Mouse (Mus musculus) cerebellum, postnatal 4 days (tissue): Measurements from ENCODE around the gene Sost.

Source experiments
- DNase-seq, 2 experiments: peaks; one replicate each; pipeline ENCODE4 v3.0.0; 2022; ENCODE audit warnings: low spot score in 2 of 2, mixed read lengths in 1 of 2

Gene Sost

DNA sequence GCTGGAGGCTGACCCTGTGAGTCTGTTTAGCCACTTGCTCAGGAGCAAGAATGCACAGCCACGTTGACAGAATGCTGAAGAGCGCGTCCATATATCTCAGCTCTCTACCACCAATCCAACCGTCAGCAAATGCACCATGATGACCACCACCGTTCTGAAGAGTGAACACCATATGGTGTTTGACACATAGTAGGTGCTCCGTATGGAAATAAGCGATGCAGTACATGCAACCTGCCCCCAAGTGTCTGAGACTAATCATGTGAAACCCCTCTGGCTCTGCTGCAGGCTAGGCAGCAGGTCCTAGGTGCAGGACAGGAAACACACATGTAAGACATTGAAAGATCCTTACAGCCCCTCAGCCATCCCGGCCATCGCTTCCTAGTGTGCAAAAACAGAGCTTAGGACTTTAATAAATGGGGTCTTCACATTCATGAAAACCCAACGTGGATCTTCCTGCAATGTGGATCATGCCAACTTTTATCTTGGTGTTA is 16.7 kb upstream of the Sost start:
- DNase-seq, result no peak

DNA sequence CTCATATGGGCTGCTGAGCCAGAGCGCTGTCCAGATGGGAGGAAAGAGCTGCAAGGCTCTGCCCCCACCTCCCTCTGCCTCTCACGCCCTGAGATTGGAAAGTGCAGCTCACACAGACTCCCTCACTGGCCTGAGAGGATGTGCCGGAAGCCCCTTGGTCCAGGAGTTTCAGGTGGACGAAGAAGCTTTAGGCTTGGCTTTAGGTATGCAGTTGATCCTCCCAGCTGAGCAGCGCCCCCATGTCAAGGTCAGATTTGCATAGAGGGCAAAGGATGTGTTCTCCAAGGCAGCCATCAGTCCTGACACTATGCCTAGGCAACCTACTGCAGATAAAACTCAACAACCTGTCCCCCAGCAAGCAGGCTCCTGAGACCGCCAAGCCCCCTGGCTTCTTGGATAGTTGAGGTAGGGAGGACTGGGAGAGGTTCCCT is 16.2 kb upstream of the Sost start:
- DNase-seq, result no peak

DNA sequence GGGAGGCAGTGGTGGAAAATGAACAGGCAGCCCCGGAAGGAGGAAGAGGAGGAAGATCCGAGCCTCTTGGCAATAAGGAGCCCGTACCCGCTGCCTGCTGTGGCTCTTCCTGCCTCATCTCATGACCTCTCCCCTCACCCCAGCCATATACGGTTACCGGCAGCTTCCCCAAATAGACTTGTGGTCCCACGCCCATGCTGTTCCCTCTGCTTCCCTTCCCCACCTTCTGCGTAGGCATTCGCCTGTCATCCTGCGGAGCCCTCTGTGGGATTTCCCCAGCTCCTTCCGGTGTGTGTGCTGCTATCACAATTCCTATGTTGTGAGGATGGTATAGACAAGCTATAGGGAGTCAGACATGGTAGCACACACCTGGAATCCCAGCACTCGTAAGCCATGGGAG is 15.0 kb upstream of the Sost start:
- no peak for DNase-seq

DNA sequence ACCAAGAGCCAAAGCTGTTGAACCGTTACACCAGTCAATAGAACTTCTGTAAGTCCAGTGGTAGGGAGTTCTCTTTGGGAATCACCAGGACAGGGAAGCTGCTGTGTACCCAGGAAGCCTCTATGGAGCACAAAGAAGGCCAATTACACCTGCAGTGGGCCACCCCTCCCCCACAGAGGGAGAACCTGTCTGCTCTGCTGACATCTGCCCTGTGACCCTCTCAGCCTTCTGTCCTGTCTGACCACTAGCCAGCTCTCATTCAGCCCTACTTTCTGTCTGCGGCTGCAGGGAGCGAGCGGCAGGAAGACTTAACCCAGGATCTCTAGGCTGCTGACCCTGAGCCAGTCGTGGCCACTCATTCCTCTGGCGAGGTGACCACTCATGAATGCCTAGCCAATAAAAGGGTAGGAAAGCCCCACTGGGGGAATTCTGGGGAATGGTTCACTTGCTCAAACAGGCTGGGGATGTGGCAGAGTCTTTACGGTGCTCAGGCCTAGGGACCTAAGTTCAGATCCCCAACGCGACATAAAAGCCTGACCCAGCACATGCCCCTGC is 13.9 kb upstream of the Sost start:
- DNase-seq, result no peak

DNA sequence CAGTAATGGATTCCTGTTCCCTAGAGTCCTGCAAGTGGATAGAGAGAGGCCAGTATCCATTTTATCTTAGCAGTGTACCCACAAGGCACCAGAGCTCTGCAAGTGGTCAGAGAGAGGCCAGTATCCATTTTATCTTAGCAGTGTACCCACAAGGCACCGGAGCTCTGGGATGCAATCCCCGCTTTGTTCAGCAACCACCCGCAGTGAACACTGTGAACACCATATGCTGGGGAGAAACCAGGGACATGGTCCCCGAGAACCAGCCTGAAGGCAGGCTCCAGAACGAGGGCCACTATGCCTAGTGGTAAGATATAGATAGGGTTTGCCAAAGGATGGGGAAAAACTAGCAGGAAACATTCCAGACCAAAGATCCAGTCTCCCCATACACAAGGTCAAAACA is 12.3 kb upstream of the Sost start:
- DNase-seq, result no peak

DNA sequence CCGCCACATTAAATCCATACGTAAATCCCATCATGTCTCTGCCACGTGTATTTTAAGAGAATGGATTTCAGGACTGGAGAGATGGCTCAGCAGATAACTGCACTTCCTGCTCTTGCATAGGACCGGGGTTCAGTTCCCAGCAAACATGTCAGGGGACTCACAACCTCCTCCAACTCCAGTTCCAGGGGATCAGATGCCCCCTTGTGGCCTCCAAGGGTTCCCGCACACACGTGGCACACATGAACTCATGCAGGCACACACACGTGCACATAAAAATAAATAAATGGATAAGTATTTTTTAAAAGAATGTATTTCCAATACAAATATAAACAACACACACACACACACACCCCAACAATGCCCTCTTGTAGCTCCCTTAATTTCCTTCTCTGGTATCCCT is 10.1 kb upstream of the Sost start:
- DNase-seq, result no peak

DNA sequence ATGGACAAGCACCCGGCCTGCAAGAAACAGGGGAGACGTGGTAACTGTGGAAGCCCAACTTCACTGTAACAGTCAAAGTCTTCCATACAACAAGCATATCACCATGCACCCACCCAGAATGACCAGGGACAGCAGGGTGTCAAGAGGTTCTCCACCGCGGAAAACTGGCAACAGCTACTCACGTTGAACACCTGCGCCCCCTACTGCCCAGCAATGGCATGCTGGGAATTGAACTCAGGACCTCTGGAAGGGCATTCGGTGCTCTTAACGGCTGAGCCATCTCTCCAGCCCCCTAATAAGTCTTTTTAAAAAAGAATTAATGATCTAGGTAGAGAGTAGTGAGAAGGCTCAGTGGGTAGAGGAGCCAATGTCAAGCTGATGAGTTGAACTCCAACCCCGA is 8.1 kb upstream of the Sost start:
- no peak for DNase-seq

DNA sequence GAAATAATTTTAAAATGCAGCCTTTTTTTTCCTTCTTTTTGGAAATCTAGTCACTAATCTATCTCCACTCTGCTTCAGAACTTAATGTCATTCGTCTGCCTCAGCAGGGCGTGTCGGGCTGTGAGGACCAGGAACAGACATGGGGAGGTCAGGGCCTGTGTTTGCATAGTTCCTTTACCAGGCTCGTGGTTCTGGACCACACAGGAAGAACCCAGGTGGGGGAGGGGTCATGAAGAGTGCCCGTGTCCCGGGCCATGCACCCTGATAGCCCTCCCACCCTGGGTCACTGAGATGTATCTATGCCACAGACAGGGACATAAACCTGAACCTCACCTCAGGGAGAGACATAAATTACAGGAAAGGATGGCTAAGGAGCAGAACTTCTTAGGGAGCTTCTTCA is 7.4 kb upstream of the Sost start:
- DNase-seq, result no peak

DNA sequence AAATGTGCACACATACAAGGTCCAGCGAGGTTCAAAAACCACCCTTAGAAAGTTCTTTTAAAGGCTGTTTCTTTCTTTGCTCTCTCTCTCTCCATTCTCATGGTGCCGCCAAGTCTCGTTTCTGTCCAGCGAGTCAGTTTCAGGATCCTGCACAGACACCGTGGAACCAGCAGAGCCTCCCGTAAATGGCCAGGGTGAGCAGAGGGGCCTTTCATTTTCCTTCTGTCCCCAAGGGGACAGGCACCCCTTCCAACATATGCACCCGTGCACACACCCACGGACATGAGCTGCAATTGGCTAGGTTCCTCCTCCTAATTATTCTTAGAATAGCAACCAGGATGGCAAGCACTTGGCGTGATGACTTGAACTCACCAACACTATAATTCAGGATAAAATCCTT is 6.7 kb upstream of the Sost start:
- DNase-seq, result no peak

DNA sequence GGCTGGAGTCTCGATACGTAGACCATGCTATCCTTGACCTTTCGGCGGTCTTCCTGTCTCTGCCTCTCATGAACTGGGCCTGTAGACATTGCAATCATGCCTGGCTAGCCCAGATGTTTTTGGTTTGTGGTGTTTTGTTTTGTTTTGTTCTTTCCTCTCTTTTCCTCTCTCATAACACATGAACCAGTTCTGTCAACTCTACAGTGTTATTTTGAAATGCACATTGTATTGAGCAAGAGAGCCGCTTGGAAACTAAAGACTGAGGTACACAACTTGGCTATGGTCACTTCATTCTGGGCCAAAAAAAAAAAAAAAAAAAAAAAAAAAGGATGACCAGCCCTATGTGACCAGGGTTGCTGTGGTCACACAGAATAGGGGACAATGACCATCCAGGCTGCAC is 5.8 kb upstream of the Sost start:
- DNase-seq, result no peak

DNA sequence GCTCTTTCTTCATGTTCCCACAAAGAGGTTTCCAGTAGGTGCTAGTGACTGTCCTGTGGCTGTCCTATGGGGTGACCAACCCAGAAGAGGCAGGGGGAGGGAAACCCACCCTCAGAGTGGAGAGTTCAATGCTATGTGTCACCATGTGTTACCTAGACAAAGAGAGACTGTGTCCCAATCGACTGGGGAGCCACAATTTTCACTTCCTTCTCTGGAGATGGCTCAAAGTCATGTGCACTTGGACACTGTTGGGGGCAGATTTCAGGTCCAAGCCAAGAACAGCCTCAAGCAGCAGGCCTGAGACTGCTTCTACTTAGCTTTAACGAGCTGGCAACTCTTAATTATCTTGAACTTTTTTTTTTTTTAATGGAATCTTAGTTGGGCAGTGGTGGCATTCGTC is 5.3 kb upstream of the Sost start:
- no peak for DNase-seq

DNA sequence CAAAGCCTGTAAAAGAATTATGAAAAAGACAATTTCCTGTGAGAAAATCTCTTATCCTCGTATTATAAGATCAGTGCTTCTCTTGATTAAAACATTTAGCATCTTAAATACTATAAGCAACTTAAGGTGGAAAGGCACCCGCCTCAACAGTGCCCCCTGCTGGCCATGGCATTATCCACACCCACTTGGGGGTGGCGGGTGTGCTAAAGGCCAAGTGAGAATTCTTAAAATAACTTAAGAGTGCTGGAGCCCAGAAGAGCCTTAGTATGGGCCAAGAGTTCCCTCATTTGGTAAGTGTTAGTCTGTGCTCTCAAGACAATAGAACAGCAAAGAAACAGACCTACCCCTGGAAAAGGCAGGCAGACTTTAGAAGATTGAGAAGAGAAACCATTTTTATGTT is 4.6 kb upstream of the Sost start:
- DNase-seq, result no peak

DNA sequence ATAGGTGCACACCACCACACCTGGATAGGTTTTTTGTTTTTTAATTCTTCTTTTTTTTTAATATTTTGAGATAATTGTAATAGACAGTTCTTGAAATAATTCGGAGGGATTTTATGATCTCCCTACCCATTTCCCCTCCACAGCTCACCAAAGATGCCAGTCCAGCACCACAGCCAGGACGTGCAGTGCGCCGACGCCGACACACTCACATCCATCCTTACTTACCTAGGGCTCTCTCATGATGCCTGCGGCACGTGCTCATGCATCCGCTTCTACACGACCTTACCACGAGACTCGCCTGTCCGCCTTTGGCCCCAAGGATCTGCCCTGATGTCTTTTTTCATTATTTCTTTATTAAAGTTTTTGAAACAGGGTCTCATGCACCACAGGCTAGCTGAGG is 3.0 kb upstream of the Sost start:
- DNase-seq, result no peak

DNA sequence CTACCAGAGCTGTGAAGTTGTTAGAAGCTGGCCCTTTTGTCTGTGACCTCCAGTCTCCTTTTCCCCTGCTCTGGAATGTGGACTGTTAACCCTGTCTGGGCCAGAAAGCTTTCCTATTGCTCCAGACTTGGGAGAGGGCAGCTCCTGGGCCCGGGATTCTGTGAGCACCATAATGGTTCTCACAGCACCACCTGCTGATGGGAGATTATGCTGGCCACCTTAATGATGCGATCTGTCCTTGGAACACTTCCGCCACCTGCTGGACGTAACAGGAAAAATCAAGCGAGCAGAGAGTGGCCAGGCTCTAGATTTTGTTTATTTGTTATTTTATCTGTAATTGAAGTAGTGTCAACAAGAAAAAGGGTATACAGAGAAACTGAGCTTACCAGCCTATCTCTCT is 2.0 kb upstream of the Sost start:
- DNase-seq, result peak; percentile 72 to 82

DNA sequence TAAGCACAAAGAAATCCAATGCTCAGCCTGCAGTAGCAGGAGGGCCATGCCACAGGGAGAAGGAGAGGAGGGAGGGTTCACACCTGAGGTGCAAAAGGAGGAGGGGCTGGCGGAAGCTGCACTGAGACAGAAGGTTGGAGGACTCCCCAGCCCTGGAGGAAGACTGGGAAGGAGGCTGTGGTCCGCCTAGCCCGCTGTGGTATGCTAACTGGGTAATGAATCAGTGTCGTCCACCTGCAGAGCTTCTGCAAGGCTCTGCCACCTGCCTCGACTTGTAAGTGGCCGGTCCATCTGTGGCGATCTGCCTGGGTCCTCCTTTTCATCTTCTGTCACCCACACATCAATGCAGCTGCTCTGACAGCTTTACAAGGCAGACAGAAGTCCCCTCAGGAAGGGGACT is 1.5 kb upstream of the Sost start:
- no peak for DNase-seq

DNA sequence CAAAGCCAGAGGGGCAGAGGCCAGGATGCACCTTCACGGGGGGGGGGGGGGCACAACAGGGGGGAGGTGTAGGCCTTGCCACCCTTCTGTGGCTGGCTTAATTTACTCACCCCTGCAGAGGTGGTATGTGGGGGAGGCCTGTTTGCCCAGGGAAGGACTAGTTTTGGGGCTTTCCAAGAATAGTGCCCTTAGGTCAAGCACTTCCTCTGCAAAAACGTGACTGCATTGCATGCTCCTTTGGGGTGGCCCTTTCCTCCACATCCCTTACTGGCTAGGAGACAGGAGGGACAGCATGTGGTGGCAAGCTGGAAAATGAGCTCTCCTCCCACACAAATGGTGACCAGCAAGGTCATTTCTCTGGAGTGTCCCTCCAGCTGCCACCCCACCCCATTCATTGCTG is 1.3 kb downstream of the Sost start:
- no peak for DNase-seq

DNA sequence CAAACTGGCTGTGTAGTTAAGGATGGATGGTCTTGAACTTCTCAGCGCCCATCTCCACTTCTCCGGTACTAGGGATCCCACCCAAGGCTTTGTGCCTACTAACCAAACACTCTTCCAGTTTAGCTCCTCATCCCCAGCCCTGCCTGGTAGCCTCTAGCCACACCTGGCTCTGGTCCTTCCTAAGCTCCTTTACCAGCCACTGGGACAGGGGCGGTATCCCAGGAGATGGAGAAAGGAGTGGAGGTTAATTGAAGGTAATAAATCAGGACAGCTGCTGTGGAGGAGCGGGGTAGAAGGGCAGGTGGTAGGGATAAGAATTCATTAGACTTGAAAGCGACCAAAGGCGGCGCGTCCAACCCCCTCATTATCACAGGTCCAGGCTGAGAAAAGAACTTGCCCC is 2.2 kb downstream of the Sost start:
- no peak for DNase-seq

DNA sequence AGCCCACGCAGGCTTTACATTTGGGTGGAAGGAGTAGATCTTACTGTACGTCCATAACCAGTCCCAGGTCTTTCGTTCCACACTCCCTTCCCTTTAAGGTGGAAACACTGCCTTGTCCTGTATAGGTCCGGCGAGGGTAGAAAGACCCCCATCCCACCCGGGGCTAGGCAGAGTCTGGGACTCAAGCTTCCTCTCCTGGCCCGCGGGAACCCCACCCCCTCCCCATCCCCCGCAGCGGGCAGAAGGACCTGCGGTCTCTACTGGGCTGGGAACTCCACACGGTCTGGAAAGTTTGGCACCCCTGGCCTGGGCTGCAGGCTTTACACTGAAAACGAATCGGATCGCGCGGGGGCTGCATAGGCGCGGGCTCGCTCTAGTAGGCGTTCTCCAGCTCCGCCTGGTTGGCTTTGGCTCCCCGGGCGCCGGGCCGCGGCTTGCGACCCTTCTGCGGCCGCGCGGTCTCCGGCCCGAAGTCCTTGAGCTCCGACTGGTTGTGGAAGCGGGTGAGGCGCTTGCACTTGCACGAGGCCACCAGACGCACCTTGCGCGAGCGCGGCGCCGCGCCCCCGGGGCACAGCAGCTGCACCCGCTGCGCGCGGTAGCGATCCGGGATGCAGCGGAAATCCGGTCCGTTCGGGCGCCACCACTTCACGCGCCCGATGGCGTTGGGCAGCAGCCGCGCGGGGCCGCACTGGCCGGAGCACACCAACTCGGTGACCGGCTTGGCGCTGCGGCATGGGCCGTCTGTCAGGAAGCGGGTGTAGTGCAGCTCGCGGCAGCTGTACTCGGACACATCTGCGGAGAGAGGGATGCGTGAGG is 3.1 kb downstream of the Sost start:
- DNase-seq, result peak; percentile 31 to 49

DNA sequence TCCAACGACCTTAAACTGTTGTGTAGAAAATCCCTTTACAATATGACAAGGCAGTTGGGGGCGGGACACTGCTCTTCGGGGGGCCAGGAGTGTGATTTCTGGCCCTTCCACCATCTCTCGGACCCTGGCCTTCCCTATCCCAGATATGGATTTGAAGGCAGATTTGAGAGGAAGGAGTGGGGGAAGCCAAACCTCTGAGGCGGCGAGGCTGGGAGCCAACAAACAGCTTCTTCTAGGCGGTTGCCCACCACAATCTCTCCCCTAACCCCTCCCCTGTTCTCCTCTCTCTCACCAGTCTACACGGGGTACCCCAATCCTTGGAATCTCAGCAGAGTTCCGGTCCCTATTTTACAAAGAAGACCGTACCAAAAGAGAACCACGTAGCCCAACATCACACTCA is 3.8 kb downstream of the Sost start:
- DNase-seq, result no peak

DNA sequence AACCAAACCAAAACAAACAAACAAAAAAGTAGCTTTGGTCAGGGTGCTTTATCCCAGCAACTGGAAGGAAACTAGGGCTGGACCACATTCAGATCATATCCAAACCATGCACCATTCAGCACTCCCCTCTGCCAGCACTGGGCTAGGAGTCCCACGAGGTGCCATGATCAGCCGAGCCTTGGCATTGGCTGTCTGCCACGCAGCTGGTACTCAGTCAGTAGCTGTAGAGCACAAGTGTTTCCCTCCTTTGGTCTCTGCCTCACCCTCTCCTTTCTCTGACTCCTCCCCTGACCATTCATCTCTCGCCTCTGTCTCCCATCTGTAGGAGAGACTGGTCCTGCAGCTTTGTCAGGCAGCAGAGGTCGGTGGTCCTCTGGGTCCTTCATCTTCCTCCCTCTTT is 9.3 kb downstream of the Sost start:
- DNase-seq, result no peak

DNA sequence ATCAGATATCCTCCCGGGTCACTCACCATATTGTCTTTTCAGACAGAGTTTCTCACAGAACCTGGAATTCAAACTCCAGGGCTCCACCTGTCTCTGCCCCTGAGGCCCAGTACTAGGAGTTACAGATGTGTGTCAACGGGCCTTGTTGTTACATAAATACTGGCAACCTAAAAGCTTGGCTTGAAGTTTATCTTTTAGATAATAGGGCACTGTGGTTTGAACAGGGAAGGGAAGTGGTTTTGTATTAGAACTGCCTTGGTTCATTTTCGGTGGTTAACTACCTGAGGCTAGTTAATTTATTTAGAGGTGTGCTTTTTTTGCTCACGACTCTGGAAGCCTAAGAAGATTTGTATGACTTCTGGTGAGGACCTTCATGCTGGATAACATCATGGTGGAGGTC is 13.4 kb downstream of the Sost start:
- no peak for DNase-seq

DNA sequence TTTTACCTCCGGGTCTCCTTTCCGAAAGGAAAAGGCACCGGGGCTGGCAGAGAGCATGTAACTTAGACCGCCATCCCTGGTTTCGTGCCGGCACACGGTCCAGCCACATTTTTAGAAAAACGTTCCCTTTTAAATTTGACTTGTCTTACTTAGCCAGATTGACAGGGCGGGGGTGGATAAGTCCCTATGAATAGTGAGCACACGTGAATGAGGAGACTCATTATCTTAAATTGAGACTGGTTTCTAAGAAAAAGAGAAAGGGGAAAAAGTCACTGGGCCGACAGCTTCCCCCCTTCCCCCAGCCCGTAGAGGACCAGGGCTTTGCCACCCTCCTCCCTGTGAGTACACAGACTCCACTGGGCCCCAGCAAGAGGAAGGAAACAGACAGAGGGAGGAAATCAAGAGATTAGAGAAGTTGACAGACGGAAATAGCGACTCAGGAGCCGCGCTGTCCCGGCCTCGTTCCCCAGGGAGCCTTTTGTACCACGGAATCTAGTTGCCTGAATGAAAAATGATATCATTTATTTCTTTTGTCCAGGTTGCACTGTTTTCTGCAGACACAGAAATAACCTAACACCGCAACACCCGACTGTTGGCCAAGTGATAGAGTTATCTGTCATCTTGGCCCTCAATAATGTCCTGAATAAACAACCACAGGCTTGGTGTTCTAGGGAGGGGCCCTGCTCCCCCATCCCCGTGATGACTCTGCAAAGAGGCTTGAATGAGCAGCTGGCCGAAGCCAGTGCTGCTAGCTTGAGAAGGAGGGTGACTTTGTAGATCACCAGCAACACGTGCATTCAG is 14.1 kb downstream of the Sost start:
- no peak for DNase-seq

DNA sequence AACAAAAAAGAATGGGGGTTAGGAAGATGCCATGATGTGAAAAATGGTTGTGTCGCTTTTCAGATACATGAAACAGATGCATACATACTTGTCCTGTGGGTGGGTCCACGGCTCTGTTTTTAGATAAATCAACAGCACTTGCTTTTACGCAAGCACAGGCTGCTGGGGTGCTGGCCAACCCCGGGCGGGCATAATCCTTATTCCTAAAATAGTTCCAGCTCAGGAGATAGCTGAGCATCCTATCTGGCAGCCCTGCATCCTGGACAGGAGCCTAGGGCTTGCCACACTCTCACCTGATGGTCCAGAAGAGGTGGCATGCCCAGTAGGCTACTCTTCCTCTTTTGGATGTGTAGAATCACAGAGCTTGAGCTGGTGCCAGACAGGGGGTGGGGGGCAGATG is 16.8 kb downstream of the Sost start:
- DNase-seq, result no peak
